Mouse (Mus musculus): ENCODE measurements around the gene Triap1.

DNA sequence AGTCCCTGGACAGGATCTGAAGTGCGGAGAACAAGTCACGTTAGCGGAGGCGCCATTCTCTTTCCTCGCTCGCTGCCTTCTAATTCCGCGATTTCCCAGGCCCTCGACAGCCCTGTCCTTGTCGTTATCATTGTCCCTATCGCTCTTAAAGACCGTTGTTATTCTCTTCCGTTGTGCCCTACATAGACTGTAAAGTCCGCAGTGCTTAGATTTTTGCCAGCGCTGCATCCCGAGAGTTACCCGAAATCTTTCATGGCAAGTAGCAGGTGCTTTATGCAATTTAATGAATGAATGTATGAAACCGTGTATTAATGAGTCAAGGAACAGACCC, 8.2 kb downstream of the Triap1 start:
- TF ChIP-seq POLR2A (IDR thresholded peaks at IDR 0.05; ENCODE audit: borderline replicate concordance, insufficient read depth, low read length) = no peak
- TF ChIP-seq CTCF (IDR thresholded peaks at IDR 0.05; ENCODE audit: borderline replicate concordance, insufficient read depth, low read depth, low read length) = no peak
